Mouse (Mus musculus): ENCODE measurements around the gene Stat5b. TPM values are rescaled to one million over a fixed set of nuclear protein-coding genes. Genes with fewer than 3 reads are reported as not detected.

The Stat5b gene
- polyA plus RNA-seq, 1 experiment from 2014 or later, result 11.4 TPM

DNA sequence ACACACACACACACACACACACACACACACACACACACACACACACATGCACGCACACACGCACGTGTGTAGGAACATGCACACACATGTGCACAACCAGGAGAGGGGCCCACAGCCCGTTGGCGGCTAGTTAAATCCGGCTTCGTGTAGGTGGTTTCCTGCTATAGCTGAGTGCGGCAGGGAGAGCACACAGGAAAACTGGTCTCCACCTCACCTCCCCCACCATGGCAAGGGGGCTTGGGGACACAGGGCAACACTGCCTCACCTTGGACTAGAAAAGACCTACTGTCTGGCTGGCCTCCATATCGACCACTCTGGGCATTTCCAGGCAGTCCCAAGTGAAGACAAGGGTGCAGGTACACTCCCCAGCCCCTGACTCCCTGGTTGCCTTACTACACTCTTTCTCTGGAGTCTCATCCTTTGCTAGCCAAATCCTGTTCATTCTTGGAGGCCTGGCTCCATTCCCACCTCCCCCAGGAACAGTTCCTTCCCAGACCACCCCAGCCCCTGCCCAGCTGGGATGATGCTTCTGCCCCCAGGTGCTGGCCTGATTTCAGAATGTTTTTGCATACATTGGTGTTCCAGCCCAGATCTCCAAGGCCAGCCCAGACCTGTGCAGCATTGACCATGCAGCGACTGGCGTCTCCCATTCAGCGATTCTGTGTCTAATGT lies 96.4 kb downstream of the Stat5b start:
- Histone ChIP-seq H3K4me2 (replicated peaks) (no peak overlapping the region), H3K36me3 (peaks cover 3% of the 10 kb centered on the region; the same call in 1 of the 2 replicates), H3K9me3 (no peaks in the 10 kb centered on the region), H3K4me1 (peaks cover 11% of the 10 kb centered on the region), H3K4me3 (no peak overlapping the region), H3K27ac (replicated peaks) (no peak overlapping the region), H3K9ac (replicated peaks) (no peak overlapping the region), H3K27me3 (peaks cover 11% of the 10 kb centered on the region; the same call in 1 of the 2 replicates)
- ATAC-seq (replicated peaks), result no peak
- 82% methylated on average over 11 of the region's 12 CpGs for WGBS

DNA sequence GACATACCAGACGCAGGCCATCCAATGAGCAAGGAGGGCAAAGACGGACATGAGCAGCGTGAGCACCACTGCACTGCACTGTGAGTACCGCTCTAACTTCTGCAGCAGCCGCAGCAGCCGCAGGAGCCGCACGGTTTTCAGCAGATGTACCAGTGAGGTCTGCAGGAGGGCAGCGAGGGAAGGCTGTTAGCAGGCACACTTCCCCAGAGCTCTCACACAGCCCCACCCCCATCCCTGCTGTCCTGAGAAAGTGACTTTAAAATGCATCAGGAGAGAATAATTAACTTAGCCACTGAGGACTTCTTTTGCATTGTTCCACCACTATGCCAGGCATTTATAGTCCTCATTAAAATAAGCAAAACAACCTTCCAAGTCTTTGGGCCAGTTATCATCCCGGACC lies 98.2 kb downstream of the Stat5b start:
- Histone ChIP-seq H3K27ac (replicated peaks) (no peak overlapping the region), H3K27me3 (no peaks in the 10 kb centered on the region), H3K4me2 (replicated peaks) (no peak overlapping the region), H3K4me3 (no peak overlapping the region), H3K9ac (replicated peaks) (no peak overlapping the region), H3K36me3 (peaks cover 3% of the 10 kb centered on the region; the same call in 1 of the 2 replicates), H3K4me1 (no peaks in the 10 kb centered on the region), H3K9me3 (no peaks in the 10 kb centered on the region)
- no peak for ATAC-seq (replicated peaks)
- WGBS, result 47% methylated on average over 10 of the region's 10 CpGs

DNA sequence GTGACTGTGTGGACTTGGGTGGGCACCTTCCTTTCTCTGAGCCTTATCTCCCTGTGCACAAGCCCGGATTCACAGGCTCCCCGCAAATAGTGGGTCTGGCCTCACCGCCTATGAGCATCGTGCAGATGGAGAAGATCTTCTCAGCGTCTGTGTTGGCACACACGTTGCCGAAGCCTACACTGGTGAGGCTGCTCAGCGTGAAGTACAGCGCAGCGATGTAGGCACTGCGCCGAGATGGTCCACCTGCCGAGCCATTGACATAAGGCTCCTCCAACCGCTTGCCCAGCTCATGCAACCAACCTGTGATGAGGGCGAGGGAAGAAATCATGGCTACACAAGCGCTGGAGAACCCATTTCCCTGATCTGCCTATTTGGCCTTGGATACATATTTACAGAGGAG lies 100.4 kb downstream of the Stat5b start:
- H3K36me3 ChIP-seq, result peaks cover 3% of the 10 kb centered on the region; the same call in 1 of the 2 replicates
- H3K27me3 ChIP-seq, result no peaks in the 10 kb centered on the region
- H3K9me3 ChIP-seq, result no peaks in the 10 kb centered on the region
- no peaks in the 10 kb centered on the region for H3K4me1 ChIP-seq
- WGBS, result 92% methylated on average over 16 of the region's 16 CpGs
- H3K4me2 ChIP-seq (replicated peaks), result no peak overlapping the region
- no peak for ATAC-seq (replicated peaks)
- H3K4me3 ChIP-seq, result no peak overlapping the region
- no peak overlapping the region for H3K27ac ChIP-seq (replicated peaks)
- H3K9ac ChIP-seq (replicated peaks), result no peak overlapping the region

DNA sequence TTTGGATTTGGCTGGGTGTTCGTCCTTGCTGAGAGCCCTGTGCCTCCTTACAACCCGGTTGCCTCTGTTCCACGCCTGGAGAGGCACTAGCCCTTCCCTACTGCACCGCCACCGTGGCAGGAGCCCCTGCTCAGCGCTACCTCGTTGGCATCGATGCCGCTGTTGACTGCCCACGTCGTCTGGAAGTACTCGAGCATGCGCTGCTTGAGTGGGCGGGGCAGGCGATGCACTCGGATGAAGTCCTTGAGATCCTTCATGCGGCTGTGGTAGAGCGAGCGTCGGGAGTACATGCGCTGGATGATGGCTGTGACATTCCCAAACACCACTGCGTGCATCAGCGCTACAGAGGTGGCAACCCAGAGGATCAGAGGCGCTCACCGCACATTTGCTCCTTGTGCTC lies 101.1 kb downstream of the Stat5b start:
- no peak overlapping the region for H3K4me3 ChIP-seq
- H3K36me3 ChIP-seq, result peaks cover 3% of the 10 kb centered on the region; the same call in 1 of the 2 replicates
- no peak overlapping the region for H3K9ac ChIP-seq (replicated peaks)
- H3K4me1 ChIP-seq, result no peaks in the 10 kb centered on the region
- no peaks in the 10 kb centered on the region for H3K27me3 ChIP-seq
- no peaks in the 10 kb centered on the region for H3K9me3 ChIP-seq
- ATAC-seq (replicated peaks), result no peak
- no peak overlapping the region for H3K27ac ChIP-seq (replicated peaks)
- H3K4me2 ChIP-seq (replicated peaks), result no peak overlapping the region
- 59% methylated on average over 25 of the region's 25 CpGs for WGBS

- no peaks in the 10 kb centered on the region for H3K9me3 ChIP-seq
- peaks cover 3% of the 10 kb centered on the region; the same call in 1 of the 2 replicates for H3K36me3 ChIP-seq
- H3K4me1 ChIP-seq, result no peaks in the 10 kb centered on the region
These were observed 101.9 kb downstream of the Stat5b start for GRCm38 (mm10) chr11:100748620-100749019.

GRCm38 (mm10) chr11:100747114-100747513 lies 103.4 kb downstream of the Stat5b start:
- H3K9me3 ChIP-seq, result no peaks in the 10 kb centered on the region
- no peak overlapping the region for H3K4me3 ChIP-seq
- WGBS, result 72% methylated on average over 5 of the region's 5 CpGs
- no peak for ATAC-seq (replicated peaks)
- H3K27ac ChIP-seq (replicated peaks), result no peak overlapping the region
- H3K4me2 ChIP-seq (replicated peaks), result no peak overlapping the region
- peaks cover 3% of the 10 kb centered on the region; the same call in 1 of the 2 replicates for H3K36me3 ChIP-seq
- H3K9ac ChIP-seq (replicated peaks), result no peak overlapping the region
- no peaks in the 10 kb centered on the region for H3K27me3 ChIP-seq
- no peaks in the 10 kb centered on the region for H3K4me1 ChIP-seq

More at GRCm38 (mm10) chr11:100748620-100749019, 101.9 kb downstream of the Stat5b start:
- WGBS, result 85% methylated on average over 4 of the region's 4 CpGs
- no peaks in the 10 kb centered on the region for H3K27me3 ChIP-seq
- H3K27ac ChIP-seq (replicated peaks), result no peak overlapping the region
- no peak overlapping the region for H3K4me2 ChIP-seq (replicated peaks)
- H3K4me3 ChIP-seq, result no peak overlapping the region
- H3K9ac ChIP-seq (replicated peaks), result no peak overlapping the region
- no peak for ATAC-seq (replicated peaks)

DNA sequence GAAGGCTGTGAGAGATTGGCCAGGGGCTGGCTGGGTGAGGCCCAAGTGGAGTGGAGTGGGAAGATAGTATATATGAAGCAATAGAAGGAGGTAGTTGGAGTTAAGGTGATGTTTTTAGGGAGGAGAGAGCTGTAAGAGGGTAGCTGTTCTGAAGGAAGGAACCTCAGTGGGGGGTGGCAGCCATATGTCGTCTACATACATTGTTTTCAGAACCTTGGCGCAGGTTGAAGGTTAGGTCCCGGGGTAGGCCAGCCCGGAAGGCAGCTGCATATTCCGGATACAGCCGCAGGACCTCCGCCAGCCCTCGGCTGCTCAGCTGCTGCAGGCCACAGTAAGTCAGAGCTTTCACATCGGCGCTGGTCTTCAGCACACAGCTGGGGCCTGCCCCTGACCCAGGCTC lies 104.0 kb downstream of the Stat5b start:
- H3K27ac ChIP-seq (replicated peaks), result no peak overlapping the region
- H3K4me3 ChIP-seq, result no peak overlapping the region
- ATAC-seq (replicated peaks), result no peak
- peaks cover 2% of the 10 kb centered on the region; the same call in 1 of the 2 replicates for H3K36me3 ChIP-seq
- no peaks in the 10 kb centered on the region for H3K27me3 ChIP-seq
- no peak overlapping the region for H3K9ac ChIP-seq (replicated peaks)
- 86% methylated on average over 10 of the region's 10 CpGs for WGBS
- no peaks in the 10 kb centered on the region for H3K9me3 ChIP-seq
- H3K4me2 ChIP-seq (replicated peaks), result no peak overlapping the region
- H3K4me1 ChIP-seq, result no peaks in the 10 kb centered on the region

DNA sequence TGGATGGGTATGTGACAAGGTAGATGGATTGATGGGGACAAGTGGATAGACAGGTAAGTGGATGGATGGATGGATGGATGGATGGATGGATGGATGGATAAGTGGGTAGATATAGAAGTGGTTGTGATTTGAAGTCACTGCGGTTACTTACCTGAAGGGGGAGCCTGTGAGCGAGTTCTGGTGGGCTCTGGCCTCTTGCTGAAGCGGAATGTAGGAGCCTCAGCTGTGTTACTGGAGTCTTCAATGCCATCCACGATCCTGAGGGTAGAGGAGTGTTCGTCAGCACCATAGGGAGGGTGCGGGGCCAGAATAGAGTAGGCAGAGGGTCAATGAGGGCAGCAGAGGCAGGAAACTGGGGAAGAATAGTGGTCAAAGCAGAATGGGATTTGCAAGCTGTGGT lies 105.4 kb downstream of the Stat5b start:
- H3K9ac ChIP-seq (replicated peaks), result no peak overlapping the region
- 14% methylated on average over 6 of the region's 6 CpGs for WGBS
- H3K4me3 ChIP-seq, result no peak overlapping the region

DNA sequence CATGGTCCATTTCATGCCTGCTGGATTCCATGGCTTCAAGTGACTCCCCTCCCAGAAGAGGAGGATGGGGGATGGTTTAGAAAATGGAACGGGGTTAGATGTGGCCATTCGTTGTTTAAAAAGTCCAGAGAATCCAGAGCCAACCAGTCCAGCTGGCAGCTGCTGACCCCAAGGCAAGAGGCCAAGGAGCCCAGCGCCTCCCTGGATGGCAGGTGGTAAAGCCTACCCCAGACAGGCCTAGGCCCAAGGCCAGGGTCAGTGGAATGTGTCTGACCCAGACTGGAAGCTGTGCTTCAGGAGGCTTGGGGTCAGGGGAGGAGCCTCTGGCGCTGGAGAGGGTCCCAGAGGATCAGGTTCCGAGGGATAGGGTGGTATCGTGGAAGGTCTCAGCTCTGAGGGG lies 109.2 kb downstream of the Stat5b start:
- no peak for ATAC-seq (replicated peaks)
- H3K4me3 ChIP-seq, result no peak overlapping the region
- 82% methylated on average over 6 of the region's 6 CpGs for WGBS
- H3K36me3 ChIP-seq, result no peaks in the 10 kb centered on the region
- no peaks in the 10 kb centered on the region for H3K27me3 ChIP-seq
- H3K9ac ChIP-seq (replicated peaks), result no peak overlapping the region
- H3K9me3 ChIP-seq, result no peaks in the 10 kb centered on the region
- H3K4me1 ChIP-seq, result peaks cover 17% of the 10 kb centered on the region
- no peak overlapping the region for H3K4me2 ChIP-seq (replicated peaks)
- no peak overlapping the region for H3K27ac ChIP-seq (replicated peaks)

More for the DNA sequence above, 105.4 kb downstream of the Stat5b start:
- H3K9me3 ChIP-seq, result no peaks in the 10 kb centered on the region
- no peak overlapping the region for H3K27ac ChIP-seq (replicated peaks)
- H3K36me3 ChIP-seq, result no peaks in the 10 kb centered on the region
- H3K4me2 ChIP-seq (replicated peaks), result no peak overlapping the region
- no peaks in the 10 kb centered on the region for H3K4me1 ChIP-seq
- no peaks in the 10 kb centered on the region for H3K27me3 ChIP-seq
- ATAC-seq (replicated peaks), result no peak

GRCm38 (mm10) chr11:100738749-100739148 lies 111.8 kb downstream of the Stat5b start:
- peak overlapping the region; percentile 72 for H3K4me3 ChIP-seq
- 8% methylated on average over 5 of the region's 5 CpGs for WGBS
- peaks cover 22% of the 10 kb centered on the region for H3K4me1 ChIP-seq
- H3K27ac ChIP-seq (replicated peaks), result peak overlapping the region; percentile 88
- peak overlapping the region; percentile 83 for H3K4me2 ChIP-seq (replicated peaks)
- no peaks in the 10 kb centered on the region for H3K27me3 ChIP-seq
- H3K36me3 ChIP-seq, result no peaks in the 10 kb centered on the region
- peak overlapping the region; percentile 64 for H3K9ac ChIP-seq (replicated peaks)
- no peaks in the 10 kb centered on the region for H3K9me3 ChIP-seq
- peak; percentile 17; the same call in 1 of the 2 replicates for ATAC-seq (replicated peaks)

DNA sequence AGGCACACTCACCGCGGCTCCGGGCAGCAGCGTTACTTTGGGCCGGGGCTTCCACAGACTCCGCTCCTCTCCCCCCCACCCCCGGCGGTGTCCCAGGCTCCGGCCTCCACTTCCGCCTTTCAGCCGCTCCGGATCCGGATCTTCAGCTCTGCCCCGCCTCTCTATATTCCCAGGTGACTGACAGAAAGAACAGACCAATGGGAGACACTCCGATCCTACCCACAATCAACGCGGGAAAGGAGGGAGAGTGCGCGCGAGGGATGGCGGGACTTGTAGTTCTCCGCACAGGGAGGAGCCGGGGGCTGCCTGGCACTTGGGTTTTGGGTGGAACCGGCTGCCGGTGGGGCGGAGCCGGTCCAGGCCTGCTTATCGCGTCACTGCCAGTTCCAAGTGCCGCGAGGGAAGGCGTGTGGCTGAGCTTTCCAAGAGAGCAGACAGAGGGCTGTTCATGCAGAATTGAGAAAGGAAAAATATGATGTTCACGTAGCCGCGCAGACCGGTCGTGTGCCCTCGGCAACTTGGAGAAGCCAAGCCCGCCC lies 112.4 kb downstream of the Stat5b start, which contains the start of gene Rab5c:
Gene Rab5c, minus strand, starts transcription at position 150 of the 539 bp plus-strand sequence.
- peaks cover 1% of the 10 kb centered on the region; the same call in 1 of the 2 replicates for H3K36me3 ChIP-seq
- H3K4me3 ChIP-seq, result peak within 1 kb of the TSS; percentile 72
- peak within 1 kb of the TSS; percentile 88 for H3K27ac ChIP-seq (replicated peaks)
- peak within 1 kb of the TSS; percentile 88 for H3K9ac ChIP-seq (replicated peaks)
- H3K9me3 ChIP-seq, result no peaks in the 10 kb centered on the region
- peak; percentile 100 for ATAC-seq (replicated peaks)
- peak within 1 kb of the TSS; percentile 83 for H3K4me2 ChIP-seq (replicated peaks)
- under 1% methylated on average over 39 of the region's 39 CpGs for WGBS
- no peaks in the 10 kb centered on the region for H3K27me3 ChIP-seq
- H3K4me1 ChIP-seq, result peaks cover 22% of the 10 kb centered on the region

- Histone ChIP-seq H3K27ac (replicated peaks) (peak overlapping the region; percentile 57), H3K4me2 (replicated peaks) (peak overlapping the region; percentile 83), H3K36me3 (peaks cover 3% of the 10 kb centered on the region), H3K4me1 (peaks cover 22% of the 10 kb centered on the region), H3K4me3 (peak overlapping the region; percentile 72), H3K9ac (replicated peaks) (peak overlapping the region; percentile 88), H3K9me3 (no peaks in the 10 kb centered on the region), H3K27me3 (no peaks in the 10 kb centered on the region)
- WGBS, result 3% methylated on average over 13 of the region's 13 CpGs
- ATAC-seq (replicated peaks), result no peak
These were observed 113.3 kb downstream of the Stat5b start for GRCm38 (mm10) chr11:100737105-100737733.

All from forebrain, embryonic 15.5 days (tissue).